Mouse (Mus musculus): ENCODE measurements at regions not wholly inside any gene's neighbourhood (a gene's known extent, or its start where the extent isn't known, plus 50 kb on each side); places are given as distances from the start of the nearest gene placed in this dataset.

GRCm38 (mm10) chr13:80946034-80946433, 62.9 kb downstream of the Arrdc3 start:
- DNase-seq: no peak

GRCm38 (mm10) chr13:80947705-80948104, 64.5 kb downstream of the Arrdc3 start:
- DNase-seq: peak; percentile 51

- no peak for DNase-seq
Observed at GRCm38 (mm10) chr13:80949133-80949697, 66.0 kb downstream of the Arrdc3 start.

GRCm38 (mm10) chr13:80950239-80950638, 67.1 kb downstream of the Arrdc3 start:
- DNase-seq: no peak

GRCm38 (mm10) chr13:80950803-80951202, 67.6 kb downstream of the Arrdc3 start:
- DNase-seq: no peak

- DNase-seq: no peak
Observed at GRCm38 (mm10) chr13:80951327-80951726, 68.1 kb downstream of the Arrdc3 start.

- DNase-seq: no peak
Observed at GRCm38 (mm10) chr13:80952851-80953250, 69.7 kb downstream of the Arrdc3 start.

GRCm38 (mm10) chr13:80954059-80954645, 71.0 kb downstream of the Arrdc3 start:
- no peak for DNase-seq

GRCm38 (mm10) chr13:80956966-80957365, 73.8 kb downstream of the Arrdc3 start:
- no peak for DNase-seq

GRCm38 (mm10) chr13:80957419-80958139, 74.4 kb downstream of the Arrdc3 start:
- DNase-seq: no peak

- DNase-seq: no peak
Observed at GRCm38 (mm10) chr13:80959763-80960162, 76.6 kb downstream of the Arrdc3 start.

GRCm38 (mm10) chr13:80961985-80962617, 78.9 kb downstream of the Arrdc3 start:
- DNase-seq: no peak

- peak; percentile 77 for DNase-seq
Observed at GRCm38 (mm10) chr13:80962789-80963590, 79.8 kb downstream of the Arrdc3 start.

GRCm38 (mm10) chr13:80963591-80963940, 80.4 kb downstream of the Arrdc3 start:
- DNase-seq: peak; percentile 16

- DNase-seq: peak; percentile 21
Observed at GRCm38 (mm10) chr13:80971664-80972063, 88.5 kb downstream of the Arrdc3 start.

- no peak for DNase-seq
Observed at GRCm38 (mm10) chr13:80974424-80974823, 91.2 kb downstream of the Arrdc3 start.

GRCm38 (mm10) chr13:80977266-80977665, 94.1 kb downstream of the Arrdc3 start:
- DNase-seq: no peak

GRCm38 (mm10) chr13:80981201-80981600, 98.0 kb downstream of the Arrdc3 start:
- no peak for DNase-seq

- DNase-seq: no peak
Observed at GRCm38 (mm10) chr13:80986657-80987056, 103.5 kb downstream of the Arrdc3 start.

GRCm38 (mm10) chr13:80989756-80990155, 106.6 kb downstream of the Arrdc3 start:
- DNase-seq: no peak

GRCm38 (mm10) chr13:80992342-80992741, 109.2 kb downstream of the Arrdc3 start:
- DNase-seq: no peak

GRCm38 (mm10) chr13:81008864-81009766, 125.9 kb downstream of the Arrdc3 start:
- DNase-seq: no peak

Data from right cerebral cortex, adult 18-20 months (tissue).